Mouse (Mus musculus) forebrain, embryonic 11.5 days (tissue): ENCODE measurements around the gene Bag6. TPM values are rescaled to one million over a fixed set of nuclear protein-coding genes. Genes with fewer than 3 reads are reported as not detected.

Experiments
- ATAC-seq: fragments of 200-750 bp; cut with Nextera tagmentation; replicated peaks from 2 replicates; pipeline ENCODE4 v1.8.0; 2017; ENCODE audit warnings: moderate TSS enrichment; ENCODE audit not compliant: low FRiP score
- DNase-seq: peaks from one replicate; pipeline ENCODE4 v3.0.0-alpha.2; 2017; ENCODE audit warnings: low spot score
- H3K27ac ChIP-seq: fragments of 300-500 bp; sonication (generic); 2 replicates; pipeline ENCODE4 v1.5.1; 2014; ENCODE audit warnings: low read depth, low read length
- H3K27me3 ChIP-seq: fragments of 300-500 bp; sonication (generic); 2 replicates; pipeline ENCODE4 v1.6.1; 2014; ENCODE audit warnings: mild to moderate bottlenecking, low read length, mixed read lengths; ENCODE audit not compliant: control insufficient read depth, insufficient read depth
- H3K36me3 ChIP-seq: fragments of 300-500 bp; sonication (generic); 2 replicates; pipeline ENCODE4 v1.6.1; 2014; ENCODE audit warnings: mild to moderate bottlenecking, low read length, moderate library complexity, mixed read lengths; ENCODE audit not compliant: control insufficient read depth, insufficient read depth
- H3K4me1 ChIP-seq: fragments of 300-500 bp; sonication (generic); replicated peaks from 2 replicates; pipeline ENCODE4 v1.6.1; 2014; ENCODE audit warnings: low read length, mixed read lengths; ENCODE audit not compliant: control insufficient read depth, insufficient read depth
- H3K4me2 ChIP-seq: fragments of 300-500 bp; sonication (generic); 2 replicates; pipeline ENCODE4 v1.6.1; 2014; ENCODE audit warnings: low read depth, mild to moderate bottlenecking, low read length, moderate library complexity, mixed read lengths; ENCODE audit not compliant: severe bottlenecking
- H3K4me3 ChIP-seq: fragments of 300-500 bp; sonication (generic); 2 replicates; pipeline ENCODE4 v1.5.1; 2014; ENCODE audit warnings: low read depth, low read length
- H3K9ac ChIP-seq: fragments of 300-500 bp; sonication (generic); 2 replicates; pipeline ENCODE4 v1.6.1; 2014; ENCODE audit warnings: low read length
- H3K9me3 ChIP-seq: fragments of 300-500 bp; sonication (generic); 2 replicates; pipeline ENCODE4 v1.6.1; 2016; ENCODE audit warnings: low read length, mixed read lengths; ENCODE audit not compliant: control insufficient read depth
- WGBS: fragments of 180-500 bp; shearing (Covaris S2); extraction: QIAGEN DNeasy Blood & Tissue Kit; methylation state at CpG from one replicate; pipeline ENCODE4 v1.1.7; 2014; 5-methylcytosine and 5-hydroxymethylcytosine counted together
- polyA plus RNA-seq: library from polyadenylated mRNA; unstranded; fragments of >200 nt; fragmentation: Nextera tagmentation; extraction: Ambion mirVana; gene quantifications from 2 replicates; pipeline ENCODE4 v1.2.1, GENCODE M21; 2014

The Bag6 gene
- polyA plus RNA-seq, 1 experiment from 2014 or later, result 96.6 TPM

DNA sequence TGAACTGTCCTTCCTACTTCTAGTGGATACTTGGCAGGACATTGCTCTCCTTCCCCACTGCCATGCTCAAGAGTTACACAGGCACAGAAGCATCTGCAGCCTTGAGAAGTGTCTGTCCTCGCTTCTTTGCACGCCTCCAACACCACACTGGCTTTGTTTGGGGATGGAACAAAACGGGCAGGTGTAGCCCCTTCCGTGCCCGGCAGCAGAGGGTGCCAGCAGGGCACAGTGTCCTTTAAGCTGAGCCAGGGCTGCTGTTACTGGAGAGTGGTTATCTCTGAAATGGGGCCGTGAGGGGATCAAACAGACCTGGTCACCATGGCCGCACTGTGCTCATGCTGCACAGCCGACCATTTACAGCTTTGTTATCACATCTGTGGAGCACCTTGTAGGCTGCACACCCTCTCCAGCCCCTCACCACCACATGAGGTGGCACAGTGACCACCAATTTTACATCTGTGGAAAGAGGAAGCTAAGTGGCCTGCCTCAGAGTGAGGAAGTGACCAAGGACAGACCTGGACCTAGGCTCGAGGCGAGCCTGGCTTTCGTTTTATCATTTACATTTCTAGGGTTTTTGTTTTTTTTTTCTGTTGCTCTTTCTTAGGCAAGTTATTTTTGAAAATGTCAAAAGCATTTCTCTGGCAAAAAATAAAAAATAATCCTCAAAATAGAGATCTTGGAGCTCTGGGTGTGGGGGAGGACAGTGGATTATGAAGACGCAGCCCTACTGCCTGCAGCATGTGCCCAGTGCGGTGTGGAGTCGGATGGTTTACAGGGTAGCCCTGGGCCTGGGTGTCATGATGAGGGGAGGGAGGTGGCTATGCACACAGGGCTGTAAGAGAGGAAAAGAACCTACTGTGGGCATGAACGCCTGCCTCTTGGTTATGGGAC, 40.3 kb upstream of the Bag6 start:
- H3K27me3 ChIP-seq, result no peaks in the 10 kb centered on the region
- no peak for ATAC-seq
- no peak overlapping the region for H3K4me3 ChIP-seq
- H3K27ac ChIP-seq, result no peak overlapping the region
- no peak overlapping the region for H3K4me2 ChIP-seq
- DNase-seq, result no peak
- H3K9me3 ChIP-seq, result no peaks in the 10 kb centered on the region
- H3K36me3 ChIP-seq, result no peaks in the 10 kb centered on the region; the same call in 1 of the 2 replicates
- WGBS, result 91% methylated on average over 15 of the region's 15 CpGs
- no peak overlapping the region for H3K9ac ChIP-seq
- H3K4me1 ChIP-seq, result peaks cover 6% of the 10 kb centered on the region; the same call in 1 of the 2 replicates

- Histone ChIP-seq H3K4me1 (no peaks in the 10 kb centered on the region), H3K27ac (no peak overlapping the region), H3K4me3 (no peak overlapping the region), H3K9me3 (no peaks in the 10 kb centered on the region), H3K36me3 (no peaks in the 10 kb centered on the region; the same call in 1 of the 2 replicates), H3K9ac (no peak overlapping the region), H3K27me3 (no peaks in the 10 kb centered on the region), H3K4me2 (no peak overlapping the region)
- DNase-seq (no peak), ATAC-seq (no peak)
- 88% methylated on average over 12 of the region's 12 CpGs for WGBS
Observed at GRCm38 (mm10) chr17:35096597-35096996, 38.4 kb upstream of the Bag6 start.

DNA sequence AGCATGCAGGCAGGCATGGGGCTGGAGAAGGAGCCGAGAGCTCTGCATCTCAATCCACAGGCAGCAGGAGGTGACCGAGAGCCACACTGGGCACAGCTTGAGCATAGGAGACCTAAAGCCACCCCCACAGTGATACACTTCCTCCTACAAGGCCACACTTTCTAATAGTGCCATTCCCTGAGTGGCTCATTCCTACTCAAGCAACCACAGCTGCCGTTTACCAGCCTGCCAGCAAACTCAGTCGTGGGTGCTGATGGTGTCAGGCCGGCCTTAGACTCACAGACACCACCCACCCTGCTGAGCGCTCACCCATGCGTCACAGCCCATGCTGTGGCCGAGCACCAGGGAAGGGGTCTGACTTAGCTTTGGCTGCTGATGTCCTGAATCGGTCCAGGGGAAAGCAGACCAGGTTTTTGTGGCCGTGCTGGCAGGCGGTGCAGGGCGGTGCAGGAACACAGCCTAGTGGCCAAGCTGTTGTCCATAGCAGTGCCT, 37.8 kb upstream of the Bag6 start:
- Histone ChIP-seq H3K9ac (no peak overlapping the region), H3K36me3 (peaks cover 5% of the 10 kb centered on the region), H3K27me3 (no peaks in the 10 kb centered on the region), H3K4me3 (no peak overlapping the region), H3K4me2 (no peak overlapping the region), H3K27ac (no peak overlapping the region), H3K9me3 (no peaks in the 10 kb centered on the region), H3K4me1 (no peaks in the 10 kb centered on the region)
- DNase-seq (no peak), ATAC-seq (no peak)
- 85% methylated on average over 12 of the region's 12 CpGs for WGBS

GRCm38 (mm10) chr17:35100196-35100765, 34.7 kb upstream of the Bag6 start:
- WGBS, result 78% methylated on average over 10 of the region's 10 CpGs
- no peak overlapping the region for H3K4me2 ChIP-seq

DNA sequence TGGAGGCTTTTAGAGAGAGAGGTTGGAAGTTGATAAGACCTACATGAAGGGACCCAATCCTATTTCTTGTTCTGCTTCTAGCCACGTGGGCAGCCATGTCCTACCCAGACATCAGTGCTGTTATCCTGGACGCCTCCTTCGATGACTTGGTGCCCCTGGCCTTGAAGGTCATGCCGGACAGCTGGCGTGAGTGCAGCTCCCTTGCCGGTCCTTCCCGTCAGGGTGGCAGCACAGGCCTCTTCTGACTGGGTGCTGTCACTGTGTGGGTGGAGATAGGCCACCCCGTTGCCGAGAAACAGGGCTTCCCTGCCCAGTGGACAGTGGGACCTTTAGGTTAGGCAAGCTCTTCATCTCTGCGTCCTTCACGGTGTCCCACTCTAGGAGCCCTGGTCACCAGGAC, 33.8 kb upstream of the Bag6 start:
- Histone ChIP-seq H3K9ac (no peak overlapping the region), H3K4me1 (no peaks in the 10 kb centered on the region), H3K27me3 (no peaks in the 10 kb centered on the region), H3K4me3 (no peak overlapping the region), H3K4me2 (no peak overlapping the region), H3K27ac (no peak overlapping the region), H3K9me3 (no peaks in the 10 kb centered on the region), H3K36me3 (peaks cover 7% of the 10 kb centered on the region)
- no peak for DNase-seq
- no peak for ATAC-seq
- 91% methylated on average over 11 of the region's 11 CpGs for WGBS

More at GRCm38 (mm10) chr17:35100196-35100765, 34.7 kb upstream of the Bag6 start:
- Histone ChIP-seq H3K9ac (no peak overlapping the region), H3K9me3 (no peaks in the 10 kb centered on the region), H3K36me3 (peaks cover 7% of the 10 kb centered on the region), H3K4me1 (no peaks in the 10 kb centered on the region), H3K27me3 (no peaks in the 10 kb centered on the region), H3K4me3 (no peak overlapping the region), H3K27ac (no peak overlapping the region)
- DNase-seq (no peak), ATAC-seq (no peak)

DNA sequence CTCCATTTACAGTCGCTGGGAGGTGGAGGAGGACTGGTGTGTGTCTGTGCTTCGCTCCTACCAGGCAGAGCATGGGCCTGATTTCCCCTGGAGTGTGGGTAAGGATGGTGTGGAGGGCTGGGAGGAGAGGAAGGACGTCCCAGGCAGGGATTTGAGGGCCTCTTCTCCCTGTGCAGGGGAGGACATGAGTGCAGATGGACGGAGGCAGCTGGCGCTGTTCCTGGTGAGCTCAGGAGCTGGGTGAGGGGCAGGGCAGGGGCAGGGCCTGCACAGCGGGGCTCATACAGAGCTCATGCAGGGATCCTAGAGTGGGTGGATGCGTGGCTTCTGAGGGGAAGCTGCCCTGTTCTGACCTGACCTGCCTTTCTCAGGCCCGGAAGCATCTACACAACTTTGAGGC, 32.7 kb upstream of the Bag6 start:
- Histone ChIP-seq H3K4me3 (no peak overlapping the region), H3K36me3 (peaks cover 7% of the 10 kb centered on the region), H3K9me3 (no peaks in the 10 kb centered on the region), H3K9ac (no peak overlapping the region), H3K27ac (no peak overlapping the region), H3K27me3 (no peaks in the 10 kb centered on the region), H3K4me1 (no peaks in the 10 kb centered on the region), H3K4me2 (no peak overlapping the region)
- ATAC-seq, result no peak
- DNase-seq, result no peak
- 76% methylated on average over 8 of the region's 8 CpGs for WGBS

DNA sequence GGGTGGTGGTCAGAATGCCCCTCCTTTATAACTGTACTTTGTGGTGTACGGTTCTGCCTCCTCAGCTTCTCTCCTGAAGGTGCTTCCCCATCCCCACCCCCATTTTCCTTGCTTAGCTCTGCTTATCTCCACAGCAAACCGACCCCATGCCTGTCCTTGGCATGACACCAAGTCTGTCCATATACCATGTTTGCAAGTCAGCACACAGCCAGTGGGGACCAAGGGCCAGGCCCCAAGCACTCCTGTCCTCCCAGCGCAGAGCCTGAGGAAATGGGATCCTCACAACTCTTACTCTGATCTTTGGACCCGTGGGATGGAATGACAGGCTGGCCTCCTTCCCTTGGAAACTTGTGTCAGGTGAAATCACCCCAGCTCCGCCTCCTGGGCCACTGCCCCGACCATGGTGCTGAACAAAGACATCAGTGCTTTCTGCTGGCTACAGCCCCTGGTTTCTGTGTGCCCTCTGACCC, 31.7 kb upstream of the Bag6 start:
- Histone ChIP-seq H3K27me3 (no peaks in the 10 kb centered on the region), H3K36me3 (peaks cover 7% of the 10 kb centered on the region), H3K9ac (no peak overlapping the region), H3K4me3 (no peak overlapping the region), H3K27ac (no peak overlapping the region), H3K9me3 (no peaks in the 10 kb centered on the region), H3K4me2 (no peak overlapping the region), H3K4me1 (no peaks in the 10 kb centered on the region)
- ATAC-seq (no peak), DNase-seq (no peak)
- WGBS, result 79% methylated on average over 6 of the region's 6 CpGs

DNA sequence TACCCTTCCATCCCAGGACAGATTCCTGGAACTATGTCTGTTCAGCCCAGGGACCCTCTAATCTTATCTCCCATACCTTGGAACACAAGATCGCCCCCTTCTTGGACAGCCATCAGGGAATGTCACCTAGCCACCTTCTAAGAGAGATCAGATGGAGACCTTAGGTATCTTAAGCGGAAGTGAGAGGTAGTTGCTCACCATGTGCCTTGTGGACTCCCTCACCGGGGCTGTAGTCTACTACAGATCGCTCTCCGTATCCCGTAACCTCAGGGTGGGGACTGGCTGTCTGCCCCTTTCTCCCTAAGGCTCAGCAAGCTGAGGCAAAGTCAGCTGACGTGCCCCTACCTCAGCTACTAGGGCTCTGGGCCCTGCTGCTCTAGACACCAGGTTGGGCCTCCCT, 30.9 kb upstream of the Bag6 start:
- peaks cover 7% of the 10 kb centered on the region for H3K36me3 ChIP-seq
- 92% methylated on average over 7 of the region's 7 CpGs for WGBS

More for the DNA sequence above, 30.9 kb upstream of the Bag6 start:
- ATAC-seq (no peak), DNase-seq (no peak)
- H3K9ac ChIP-seq, result no peak overlapping the region
- H3K27ac ChIP-seq, result no peak overlapping the region
- H3K27me3 ChIP-seq, result no peaks in the 10 kb centered on the region
- H3K9me3 ChIP-seq, result no peaks in the 10 kb centered on the region
- H3K4me2 ChIP-seq, result no peak overlapping the region
- no peaks in the 10 kb centered on the region for H3K4me1 ChIP-seq
- H3K4me3 ChIP-seq, result no peak overlapping the region
